Mouse (Mus musculus) liver, adult 2 months (tissue): ENCODE measurements around the gene Hes3.

Experiments used
- CTCF ChIP-seq: fragments of 200-500 bp; IDR thresholded peaks from 2 replicates; pipeline ENCODE4 v1.5.1; 2011; ENCODE audit warnings: low read depth, low read length, control low read depth
- POLR2A ChIP-seq: fragments of 200-500 bp; IDR thresholded peaks from 2 replicates; pipeline ENCODE4 v1.6.1; 2011; ENCODE audit warnings: low read length, control low read depth; ENCODE audit not compliant: insufficient read depth; ENCODE audit errors: extremely low read depth

DNA sequence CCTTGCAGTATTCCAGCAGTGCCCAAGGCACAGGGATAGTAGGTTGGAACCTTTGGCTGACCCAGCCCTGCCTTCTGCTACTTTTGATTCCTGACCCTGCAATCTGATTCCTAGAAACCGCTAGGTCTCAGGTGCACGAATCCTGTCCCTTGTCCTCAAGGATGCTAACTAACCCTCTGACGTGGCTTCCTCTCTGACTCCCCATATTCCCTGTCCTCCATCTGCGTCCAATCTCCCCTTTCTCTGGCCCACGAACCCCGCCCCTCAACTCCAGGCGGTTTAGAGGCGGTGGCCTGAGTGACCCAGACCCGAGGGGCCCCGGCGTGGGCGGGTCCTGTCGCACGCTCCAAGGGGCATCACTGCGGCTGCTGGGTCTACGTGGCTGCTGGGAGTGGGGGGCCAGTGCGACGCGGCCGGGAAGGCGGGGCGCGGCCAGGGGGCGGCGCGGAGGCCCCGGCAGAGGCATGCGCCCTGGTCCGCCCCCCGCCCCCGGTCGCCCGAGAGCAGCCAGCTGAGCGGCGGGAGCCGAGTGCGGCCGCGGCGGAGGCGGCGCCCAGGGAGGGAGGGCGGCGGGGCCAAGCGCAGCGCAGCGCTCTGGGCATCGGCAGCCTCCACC lies 17.7 kb downstream of the Hes3 start, which contains the start of gene Gpr153:
- TF ChIP-seq CTCF (no peak), POLR2A (no peak)
